Mouse (Mus musculus) small intestine, adult 2 months (tissue): Measurements from ENCODE around the gene Huwe1. TPM values are rescaled to one million over a fixed set of nuclear protein-coding genes. Genes with fewer than 3 reads are reported as not detected.

Experiments
- H3K27ac ChIP-seq: fragments of 200-500 bp; 2 replicates; pipeline ENCODE4 v1.5.1; 2012; ENCODE audit warnings: low read depth, low read length, control low read depth, inconsistent platforms; ENCODE audit not compliant: insufficient read depth
- H3K27me3 ChIP-seq: fragments of 200-500 bp; 2 replicates; pipeline ENCODE4 v1.6.1; 2012; ENCODE audit warnings: mild to moderate bottlenecking, moderate library complexity, low read length, inconsistent platforms; ENCODE audit not compliant: control insufficient read depth, insufficient read depth
- H3K36me3 ChIP-seq: fragments of 200-500 bp; 2 replicates; pipeline ENCODE4 v1.6.1; 2012; ENCODE audit warnings: mild to moderate bottlenecking, low read length, control low read depth, inconsistent platforms; ENCODE audit not compliant: control insufficient read depth, insufficient read depth
- H3K4me1 ChIP-seq: fragments of 200-500 bp; 2 replicates; pipeline ENCODE4 v1.6.1; 2012; ENCODE audit warnings: low read length, inconsistent platforms, mixed read lengths; ENCODE audit not compliant: control insufficient read depth, insufficient read depth, insufficient read length
- H3K4me3 ChIP-seq: fragments of 200-500 bp; 2 replicates; pipeline ENCODE4 v1.5.1; 2012; ENCODE audit warnings: low read depth, mild to moderate bottlenecking, control low read depth, inconsistent platforms, low read length, moderate library complexity
- CTCF ChIP-seq: fragments of 200-500 bp; IDR thresholded peaks from 2 replicates; pipeline ENCODE4 v1.5.1; 2012; ENCODE audit warnings: low read depth, mild to moderate bottlenecking, control low read depth, inconsistent platforms, low read length, moderate library complexity, mixed read lengths; ENCODE audit not compliant: insufficient replicate concordance, insufficient read length; ENCODE audit errors: extremely low read depth
- POLR2A ChIP-seq: fragments of 200-500 bp; IDR thresholded peaks from 2 replicates; pipeline ENCODE4 v1.6.1; 2012; ENCODE audit warnings: low read depth, mild to moderate bottlenecking, control low read depth, inconsistent platforms, low read length, moderate library complexity
- WGBS: fragments of 180-500 bp; shearing (Covaris S2); methylation state at CpG from one replicate; pipeline ENCODE4 v1.1.7; 2018; 5-methylcytosine and 5-hydroxymethylcytosine counted together
- polyA plus RNA-seq: library from polyadenylated mRNA; depleted of rRNA; stranded (reverse); fragments of >200 nt; gene quantifications from 2 replicates; pipeline ENCODE4 v1.2.3, GENCODE M21; 2012

Gene Huwe1
- polyA plus RNA-seq, 1 experiment, result 36.2 TPM

DNA sequence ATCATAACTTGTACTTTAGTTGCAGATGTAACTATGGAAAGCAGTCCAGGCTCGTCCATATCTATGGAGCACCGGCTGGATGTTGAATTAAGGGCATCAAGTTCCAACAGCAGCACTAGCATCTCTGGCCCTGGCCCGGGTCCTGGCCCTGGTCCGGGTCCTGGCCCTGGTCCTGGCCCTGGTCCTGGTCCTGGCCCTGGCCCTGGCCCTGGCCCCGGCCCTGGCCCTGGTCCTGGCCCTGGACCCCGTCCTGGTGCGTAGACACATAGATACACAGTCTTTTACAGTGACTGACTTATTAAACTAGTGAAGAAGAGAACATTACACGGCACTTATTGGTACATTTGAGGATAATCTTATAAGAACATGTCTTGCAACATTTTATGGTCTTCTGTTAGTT is 58.8 kb downstream of the Huwe1 start:
- Histone ChIP-seq H3K27ac (no peak overlapping the region), H3K4me3 (no peak overlapping the region), H3K27me3 (no peaks in the 10 kb centered on the region), H3K4me1 (no peaks in the 10 kb centered on the region), H3K36me3 (peaks cover 25% of the 10 kb centered on the region)
- TF ChIP-seq POLR2A (no peak), CTCF (no peak)
- 90% methylated on average over 8 of the region's 8 CpGs for WGBS

DNA sequence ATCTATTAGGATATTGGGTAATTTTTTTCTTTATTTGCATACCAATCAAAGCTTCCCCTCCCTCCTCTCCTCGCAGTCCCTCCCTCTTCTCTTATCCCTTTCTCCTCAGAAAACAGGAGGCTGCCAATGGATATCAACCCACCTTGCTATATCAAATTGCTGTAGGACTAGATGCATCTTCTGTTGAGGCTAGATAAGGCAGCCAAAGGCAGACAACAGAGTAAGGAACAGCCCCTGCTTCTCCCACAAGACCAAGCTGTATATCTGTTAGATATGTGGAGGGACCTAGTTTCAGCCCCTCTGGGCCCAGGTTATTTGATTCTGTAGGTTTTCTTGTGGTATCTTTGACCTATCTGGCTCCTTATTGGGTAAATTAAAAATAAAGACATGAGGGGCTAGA is 110.1 kb downstream of the Huwe1 start:
- H3K27ac ChIP-seq, result no peak overlapping the region
- H3K4me3 ChIP-seq, result no peak overlapping the region
- H3K36me3 ChIP-seq, result peaks cover 43% of the 10 kb centered on the region
- no peak for TF ChIP-seq CTCF
- TF ChIP-seq POLR2A, result no peak
- no peaks in the 10 kb centered on the region for H3K27me3 ChIP-seq
- WGBS, result 78% methylated on average over 1 of the region's 1 CpGs
- no peaks in the 10 kb centered on the region for H3K4me1 ChIP-seq

DNA sequence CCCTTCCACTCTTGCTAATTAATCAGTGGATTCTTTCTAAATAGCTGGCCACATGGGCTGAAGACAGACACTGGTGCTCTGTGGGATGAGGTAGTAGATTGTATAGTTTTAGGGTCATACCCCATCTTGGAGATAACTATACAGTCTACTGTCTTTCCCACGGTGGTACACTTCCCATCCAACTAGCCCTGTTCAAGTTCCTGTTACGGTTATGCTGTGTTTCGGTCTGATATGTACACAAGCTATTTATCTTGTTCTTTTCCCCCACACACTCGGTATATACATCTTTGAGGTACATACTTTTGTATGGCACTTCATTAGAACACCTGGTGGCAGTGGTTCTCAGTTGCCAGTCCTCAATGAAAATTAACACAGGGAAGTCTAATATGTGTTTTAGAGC is 111.7 kb downstream of the Huwe1 start:
- TF ChIP-seq CTCF (no peak), POLR2A (no peak)
- Histone ChIP-seq H3K4me1 (no peaks in the 10 kb centered on the region), H3K27me3 (no peaks in the 10 kb centered on the region), H3K36me3 (peaks cover 40% of the 10 kb centered on the region), H3K27ac (no peak overlapping the region), H3K4me3 (no peak overlapping the region)
- 80% methylated on average over 4 of the region's 4 CpGs for WGBS

DNA sequence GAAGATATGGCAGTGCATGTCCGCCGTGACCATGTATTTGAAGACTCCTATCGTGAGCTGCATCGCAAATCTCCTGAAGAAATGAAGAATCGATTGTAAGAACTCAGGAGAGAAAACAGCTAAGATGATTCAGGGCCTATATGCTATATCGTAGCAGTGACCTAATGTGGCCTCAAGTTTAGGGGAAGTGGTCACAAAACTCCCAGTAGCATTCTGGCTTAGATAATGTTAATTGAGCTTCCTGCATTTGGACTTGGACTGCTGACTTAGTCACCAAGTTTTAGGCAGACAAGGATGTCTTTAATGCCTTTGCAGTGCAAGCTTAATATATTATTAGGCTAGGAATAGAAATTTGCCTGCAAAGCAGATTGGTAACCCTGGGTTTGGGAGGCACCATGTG is 128.8 kb downstream of the Huwe1 start:
- Histone ChIP-seq H3K27me3 (no peaks in the 10 kb centered on the region), H3K36me3 (peaks cover 53% of the 10 kb centered on the region), H3K4me1 (no peaks in the 10 kb centered on the region), H3K27ac (no peak overlapping the region), H3K4me3 (no peak overlapping the region)
- WGBS, result 91% methylated on average over 6 of the region's 6 CpGs
- TF ChIP-seq POLR2A (no peak), CTCF (no peak)

DNA sequence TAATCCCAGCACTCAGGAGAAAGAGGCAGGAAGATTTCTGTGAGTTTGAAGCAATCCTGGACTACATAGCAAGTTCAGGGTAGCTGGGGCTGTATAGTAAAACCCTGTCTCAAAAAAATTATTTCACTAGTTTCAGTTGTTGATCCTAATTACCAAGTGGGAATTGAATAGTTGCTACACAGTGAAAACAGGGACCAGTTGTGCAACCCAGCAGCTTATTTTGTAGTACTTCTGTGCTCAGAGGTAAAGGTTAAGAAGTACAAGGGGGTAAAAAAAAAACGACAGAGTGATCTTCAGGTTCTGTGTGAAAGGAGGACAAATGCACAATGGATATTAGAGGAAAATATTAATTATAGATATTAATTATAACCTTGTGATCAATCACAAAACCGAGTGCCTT is 138.2 kb downstream of the Huwe1 start:
- no peak for TF ChIP-seq CTCF
- no peak for TF ChIP-seq POLR2A
- WGBS, result 60% methylated on average over 2 of the region's 2 CpGs
- no peaks in the 10 kb centered on the region for H3K27me3 ChIP-seq
- no peak overlapping the region for H3K4me3 ChIP-seq
- no peaks in the 10 kb centered on the region for H3K4me1 ChIP-seq
- H3K36me3 ChIP-seq, result 0 out of 2 replicates have a peak, but pooled peaks cover 4% of the 10 kb centered on the region
- no peak overlapping the region for H3K27ac ChIP-seq

DNA sequence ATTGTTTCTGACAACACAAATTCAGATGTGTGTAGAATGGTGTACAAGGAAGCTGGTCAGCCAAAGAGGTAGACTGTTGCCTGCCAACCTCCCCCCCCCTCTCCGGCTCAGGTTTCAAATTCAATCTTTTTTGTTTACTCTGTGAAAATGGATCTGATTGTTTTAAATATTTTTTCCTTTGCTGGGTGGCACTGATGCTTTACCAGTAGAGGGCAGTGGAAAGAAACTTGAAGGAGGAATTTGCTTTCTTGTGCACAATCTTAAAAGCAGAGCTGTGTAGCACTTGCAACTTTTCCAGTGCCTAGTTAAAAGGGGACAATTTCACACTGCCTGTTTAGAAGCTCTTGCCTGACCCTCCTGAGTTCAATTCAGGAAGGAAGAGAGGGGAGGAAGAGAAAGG is 146.4 kb downstream of the Huwe1 start:
- Histone ChIP-seq H3K4me3 (no peak overlapping the region), H3K36me3 (no peaks in the 10 kb centered on the region), H3K27me3 (no peaks in the 10 kb centered on the region), H3K27ac (no peak overlapping the region), H3K4me1 (no peaks in the 10 kb centered on the region)
- 8% methylated on average over 1 of the region's 1 CpGs for WGBS
- TF ChIP-seq CTCF, result no peak
- TF ChIP-seq POLR2A, result no peak

DNA sequence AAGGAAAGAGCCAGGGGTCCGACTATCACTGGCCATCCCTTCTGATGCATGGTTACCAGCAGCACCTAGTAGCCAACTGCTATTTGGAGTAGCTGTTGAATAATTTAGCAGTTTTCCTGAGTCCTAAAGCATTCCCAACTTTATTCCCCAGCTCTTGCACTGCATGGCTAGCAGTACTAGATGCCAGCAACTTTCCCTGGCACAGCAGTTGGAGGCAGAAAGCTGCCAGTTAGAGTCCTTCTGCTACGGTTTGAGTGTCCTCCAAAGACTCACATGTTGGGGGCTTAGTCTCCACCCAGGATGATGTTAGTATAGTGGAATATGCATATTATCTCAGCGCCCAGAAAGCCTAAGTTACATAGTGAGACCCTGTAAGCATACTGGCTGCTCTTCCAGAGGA is 147.2 kb downstream of the Huwe1 start:
- TF ChIP-seq CTCF, result no peak
- no peak for TF ChIP-seq POLR2A
- Histone ChIP-seq H3K4me3 (no peak overlapping the region), H3K27ac (no peak overlapping the region), H3K27me3 (no peaks in the 10 kb centered on the region), H3K4me1 (no peaks in the 10 kb centered on the region), H3K36me3 (no peaks in the 10 kb centered on the region)
- WGBS, result 69% methylated on average over 3 of the region's 3 CpGs

DNA sequence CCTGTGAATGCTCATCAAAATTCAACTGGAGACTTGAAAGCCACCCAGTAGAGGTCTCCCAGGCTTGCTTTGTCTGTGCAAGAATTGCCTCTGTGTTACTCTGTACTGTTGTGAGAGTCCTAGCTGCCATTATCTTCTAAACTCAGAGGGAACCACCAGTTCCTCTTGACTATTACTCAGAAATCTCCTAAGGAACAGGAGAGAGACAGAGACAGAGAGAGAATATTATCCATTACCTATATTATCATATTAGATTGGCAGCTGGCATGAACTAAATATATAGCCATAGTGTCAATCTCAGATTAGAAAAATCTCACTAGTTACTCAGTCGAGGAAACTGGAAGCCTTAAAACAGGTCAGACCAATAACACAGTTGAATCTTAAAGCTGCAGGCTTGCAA is 149.6 kb downstream of the Huwe1 start:
- no peak for TF ChIP-seq POLR2A
- TF ChIP-seq CTCF, result no peak
- no peak overlapping the region for H3K4me3 ChIP-seq
- H3K36me3 ChIP-seq, result no peaks in the 10 kb centered on the region
- no peaks in the 10 kb centered on the region for H3K27me3 ChIP-seq
- 23% methylated on average over 1 of the region's 1 CpGs for WGBS
- H3K4me1 ChIP-seq, result no peaks in the 10 kb centered on the region
- no peak overlapping the region for H3K27ac ChIP-seq
